Mouse (Mus musculus) ES-Bruce4 (cell line): ENCODE data around the gene Cd164.

Experiments used
- CTCF ChIP-seq: IDR thresholded peaks from one replicate; pipeline ENCODE4 v1.8.1; 2011; ENCODE audit warnings: low read depth, low read length
- POLR2A ChIP-seq: IDR thresholded peaks from one replicate; pipeline ENCODE4 v1.8.1; 2011; ENCODE audit warnings: low read length; ENCODE audit not compliant: insufficient read depth

GRCm38 (mm10) chr10:41518508-41518980 is 670 bp upstream of the Cd164 start:
- TF ChIP-seq CTCF (peak; percentile 65), POLR2A (peak; percentile 4)
